ENCODE assay signal across 8 mouse cellular contexts in genomic region chr11:11961917-11962628, GRCm38 (mm10).
DNase-seq lines count a peak whose midpoint lies in the region; ATAC-seq and TF ChIP-seq lines count a peak whose summit lies in the region.

No protein-coding gene starts in this region.

- H3K27me3 ChIP-seq in MEL (ENCODE audit: control insufficient read depth in 1 of 2, insufficient read depth in 2 of 2, low read length in 2 of 2): peaks cover 0 to 2% of the 10 kb centered on the region in 2 experiments; a peak in 1 of 4 replicates
- H3K27me3 ChIP-seq in heart, embryonic 10.5 days (ENCODE audit: insufficient read depth, poor library complexity, severe bottlenecking): no peaks in the 10 kb centered on the region
- H3K27me3 ChIP-seq in forebrain, embryonic 11.5 days (ENCODE audit: control insufficient read depth, insufficient read depth, low read length): no peaks in the 10 kb centered on the region

- no peak for TF ChIP-seq EP300 in MEL (IDR thresholded peaks at IDR 0.05; ENCODE audit: low read depth in 1 of 2, low read length in 2 of 2)

- no peaks in the 10 kb centered on the region for H3K79me2 ChIP-seq in MEL (ENCODE audit: control insufficient read depth, insufficient read depth, low read length, poor library complexity)

- no peak overlapping the region for H3K9ac ChIP-seq in MEL (ENCODE audit: control insufficient read depth, low read depth, low read length, poor library complexity, severe bottlenecking)
- H3K9ac ChIP-seq in forebrain, embryonic 11.5 days (ENCODE audit: low read length): no peak overlapping the region

- H3K27ac ChIP-seq in gastrocnemius, adult 2 months: peak overlapping the region; percentile 95
- H3K27ac ChIP-seq in MEL (ENCODE audit: control insufficient read depth, low read depth, low read length): no peak overlapping the region
- peak overlapping the region; percentile 90 for H3K27ac ChIP-seq in heart, embryonic 10.5 days
- no peak overlapping the region for H3K27ac ChIP-seq in forebrain, embryonic 11.5 days (ENCODE audit: low read depth, low read length)

- no peak overlapping the region for H3K4me2 ChIP-seq in forebrain, embryonic 11.5 days (ENCODE audit: low read depth, low read length, severe bottlenecking)

- intact Hi-C loops in gastrocnemius, adult 2 months (cut with DNase I): no loop called here

- WGBS in heart, embryonic 10.5 days: 26% methylated on average over 5 of the region's 5 CpGs
- 82% methylated on average over 5 of the region's 5 CpGs for WGBS in forebrain, embryonic 11.5 days

- H3K4me1 ChIP-seq in MEL (ENCODE audit: control insufficient read depth in 1 of 2, insufficient read depth in 2 of 2, low read length in 2 of 2): peaks cover 0 to 6% of the 10 kb centered on the region in 2 experiments; a peak in 1 of 4 replicates
- H3K4me1 ChIP-seq in heart, embryonic 10.5 days: peaks cover 82% of the 10 kb centered on the region
- H3K4me1 ChIP-seq in forebrain, embryonic 11.5 days (replicated peaks; ENCODE audit: control insufficient read depth, insufficient read depth, low read length): no peaks in the 10 kb centered on the region

- H3K4me3 ChIP-seq in gastrocnemius, adult 2 months: no peak overlapping the region
- no peak overlapping the region for H3K4me3 ChIP-seq in MEL (ENCODE audit: control insufficient read depth in 1 of 2, insufficient read depth in 1 of 2, low read depth in 2 of 2, low read length in 2 of 2)
- no peak overlapping the region for H3K4me3 ChIP-seq in heart, embryonic 10.5 days
- H3K4me3 ChIP-seq in forebrain, embryonic 11.5 days (ENCODE audit: low read depth, low read length): no peak overlapping the region

- no peak for ATAC-seq in forebrain, embryonic 11.5 days (replicated peaks; ENCODE audit: low FRiP score)
- ATAC-seq in erythroblast, adult 5-6 weeks (replicated peaks; ENCODE audit: low FRiP score, poor library complexity, severe bottlenecking): no peak

- H3K36me3 ChIP-seq in MEL (ENCODE audit: control insufficient read depth in 1 of 2, insufficient read depth in 2 of 2, low read length in 2 of 2): peaks cover 0 to 7% of the 10 kb centered on the region in 2 experiments; a peak in 1 of 4 replicates
- H3K36me3 ChIP-seq in heart, embryonic 10.5 days: peaks cover 31% of the 10 kb centered on the region
- no peaks in the 10 kb centered on the region; the same call in 1 of the 2 replicates for H3K36me3 ChIP-seq in forebrain, embryonic 11.5 days (ENCODE audit: control insufficient read depth, insufficient read depth, low read length)

- no peak for TF ChIP-seq RAD21 in MEL (IDR thresholded peaks at IDR 0.05; ENCODE audit: low read depth, low read length)

- no peak for TF ChIP-seq POLR2A in MEL (IDR thresholded peaks at IDR 0.05; ENCODE audit: control insufficient read depth in 1 of 2, insufficient read depth in 1 of 2, low read depth in 1 of 2, low read length in 2 of 2, poor library complexity in 1 of 2)

- no peak for TF ChIP-seq CTCF in gastrocnemius, adult 2 months (IDR thresholded peaks at IDR 0.05)
- no peak for TF ChIP-seq CTCF in MEL (IDR thresholded peaks at IDR 0.05 in 2 of 3, conservative IDR thresholded peaks at IDR 0.05 in 1 of 3; ENCODE audit: control insufficient read depth in 1 of 3, insufficient read depth in 1 of 3, low read depth in 2 of 3, low read length in 3 of 3, poor library complexity in 1 of 3, severe bottlenecking in 1 of 3)

- no peaks in the 10 kb centered on the region for H3K9me3 ChIP-seq in MEL (replicated peaks; ENCODE audit: insufficient read depth, low read length)
- H3K9me3 ChIP-seq in heart, embryonic 10.5 days: no peaks in the 10 kb centered on the region
- H3K9me3 ChIP-seq in forebrain, embryonic 11.5 days (ENCODE audit: control insufficient read depth, low read length): no peaks in the 10 kb centered on the region

- DNase-seq in gastrocnemius, adult 2 months: no peak
- no peak for DNase-seq in gastrocnemius, adult 8-10 months (ENCODE audit: low spot score in 2 of 2)
- DNase-seq in MEL (ENCODE audit: low read depth, low spot score) (peak; percentile 18), liver (peak; percentile 53)
- no peak for DNase-seq in heart, embryonic 10.5 days (ENCODE audit: low spot score)
- no peak for DNase-seq in urinary bladder, adult 2 months (ENCODE audit: low spot score)
- no peak for DNase-seq in forebrain, embryonic 11.5 days (ENCODE audit: low spot score)

TF ChIP-seq in MEL, 35 proteins besides CTCF, POLR2A, EP300 and RAD21:
- TF ChIP-seq ZNF384 (IDR thresholded peaks at IDR 0.05; ENCODE audit: low read depth, low read length): peak; percentile 16; the same call in 1 of the 2 replicates
- TF ChIP-seq GABPA (IDR thresholded peaks at IDR 0.05; ENCODE audit: low read depth, low read length): no peak

Comparison
In these comparisons a context has a peak if more than half of its experiments do, and no peak if none do; other contexts are left out.
1. DNase-seq: peak in MEL (single experiment) and liver (single experiment); none in gastrocnemius, adult 2 months (single experiment), gastrocnemius, adult 8-10 months (0 of 2), heart, embryonic 10.5 days (single experiment), urinary bladder, adult 2 months (single experiment) and forebrain, embryonic 11.5 days (single experiment).
2. H3K27ac ChIP-seq: peak in gastrocnemius, adult 2 months (single experiment) and heart, embryonic 10.5 days (single experiment); none in MEL (single experiment) and forebrain, embryonic 11.5 days (single experiment).